In the genomic region with DNA sequence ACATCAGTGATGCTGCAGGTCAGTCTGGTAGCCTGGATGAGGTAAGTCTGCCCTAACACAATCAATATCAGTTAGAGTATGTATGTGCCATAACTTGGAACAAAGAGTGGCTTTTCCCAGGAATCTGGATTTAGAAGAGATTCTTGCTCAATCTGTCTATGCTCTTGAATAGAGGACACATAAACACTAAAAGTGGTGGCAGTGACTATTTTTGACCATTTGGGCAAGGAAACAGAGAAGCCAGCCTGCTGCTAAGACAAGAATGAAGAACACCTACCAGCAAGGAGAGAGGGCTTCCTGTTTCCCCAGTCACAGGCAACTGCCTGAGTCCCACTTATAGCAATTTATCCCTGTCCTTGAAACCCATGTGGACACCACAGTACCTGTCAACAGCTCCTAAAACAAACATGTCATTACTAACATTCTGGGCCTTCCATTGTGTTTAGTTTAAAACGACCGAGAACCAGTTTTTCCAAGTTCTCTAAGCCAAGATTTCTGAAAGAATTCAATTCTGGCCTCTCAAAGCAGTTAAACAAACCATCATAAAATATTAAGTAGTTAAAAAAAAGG, we compare ENCODE assay signal across 17 mouse cellular contexts. TPM values are rescaled to one million over a fixed set of nuclear protein-coding genes. Genes with fewer than 3 reads are reported as not detected.
"Had no signal": no experiment of that assay in that cellular context is flagged by ENCODE, and none has a peak within 500 bp of the region (broad histone marks: within the 10 kb centered on the region; RNA-seq: fewer than 3 reads in every experiment).

No protein-coding gene starts in this region.

- H3K4me3 ChIP-seq: limb, embryonic 15.5 days; liver, embryonic 12.5 days; midbrain, embryonic 13.5 days; stomach, embryonic 15.5 days had no signal

- ATAC-seq: liver, embryonic 12.5 days; midbrain, embryonic 13.5 days had no signal

- H3K9ac ChIP-seq: limb, embryonic 15.5 days; liver, embryonic 12.5 days; midbrain, embryonic 13.5 days; stomach, embryonic 15.5 days had no signal

- DNase-seq: kidney, adult 9 months; kidney, postnatal 36 days; layer of hippocampus, adult 9-11 months; layer of hippocampus, postnatal 36 days; lung, postnatal 10 days; right cerebral cortex, postnatal 14 days; thymus, adult 2 months; thymus, postnatal 25 days had no signal

- H3K36me3 ChIP-seq: limb, embryonic 15.5 days; liver, embryonic 12.5 days; midbrain, embryonic 13.5 days; stomach, embryonic 15.5 days had no signal

- H3K4me1 ChIP-seq: limb, embryonic 15.5 days; liver, embryonic 12.5 days; midbrain, embryonic 13.5 days; stomach, embryonic 15.5 days had no signal

- H3K27ac ChIP-seq: kidney, postnatal 0 days; limb, embryonic 15.5 days; liver, embryonic 12.5 days; midbrain, embryonic 13.5 days; stomach, embryonic 15.5 days had no signal

- H3K9me3 ChIP-seq: limb, embryonic 15.5 days; liver, embryonic 12.5 days; midbrain, embryonic 13.5 days; stomach, embryonic 15.5 days had no signal

- H3K4me2 ChIP-seq: limb, embryonic 15.5 days; liver, embryonic 12.5 days; midbrain, embryonic 13.5 days; stomach, embryonic 15.5 days had no signal

- H3K27me3 ChIP-seq: limb, embryonic 15.5 days; liver, embryonic 12.5 days; midbrain, embryonic 13.5 days; stomach, embryonic 15.5 days had no signal

RNA-seq across cellular contexts. Expression of gene Slc35f4, which starts 10.7 kb away (rescaled TPM):
- polyA plus RNA-seq: kidney, postnatal 0 days; limb, embryonic 11.5 days; limb, embryonic 15.5 days; liver, embryonic 16.5 days; spleen, adult 2 months; thymus, adult 2 months; urinary bladder, adult 2 months had no signal
